Mouse (Mus musculus) retina, postnatal 1 day (tissue): ENCODE data around the gene Tmem150a.
A peak's percentile ranks its signal among the peaks of the same experiment; 100 is the strongest.

Source experiments
- DNase-seq: peaks from one replicate; pipeline ENCODE4 v3.0.0-alpha.2; 2012

The Tmem150a gene

GRCm38 (mm10) chr6:72374206-72374605 is 19.0 kb downstream of the Tmem150a start:
- DNase-seq: no peak

GRCm38 (mm10) chr6:72374820-72375563 is 19.7 kb downstream of the Tmem150a start:
- DNase-seq: no peak

GRCm38 (mm10) chr6:72378510-72379234 is 23.4 kb downstream of the Tmem150a start:
- DNase-seq: no peak

- no peak for DNase-seq
Observed at GRCm38 (mm10) chr6:72379377-72380130, 24.3 kb downstream of the Tmem150a start.

- peak; percentile 70 for DNase-seq
Observed at GRCm38 (mm10) chr6:72380131-72380770, 25.0 kb downstream of the Tmem150a start, which contains the start of gene Vamp5. Vamp5 (minus strand) TSS chr6:72380468.

- no peak for DNase-seq
Observed at GRCm38 (mm10) chr6:72382494-72382893, 27.2 kb downstream of the Tmem150a start.

- no peak for DNase-seq
Observed at GRCm38 (mm10) chr6:72383142-72383820, 28.0 kb downstream of the Tmem150a start.

- no peak for DNase-seq
Observed at GRCm38 (mm10) chr6:72383952-72384351, 28.7 kb downstream of the Tmem150a start.

GRCm38 (mm10) chr6:72385258-72385657 is 30.0 kb downstream of the Tmem150a start:
- no peak for DNase-seq

GRCm38 (mm10) chr6:72386561-72386960 is 31.3 kb downstream of the Tmem150a start:
- no peak for DNase-seq

- no peak for DNase-seq
Observed at GRCm38 (mm10) chr6:72387816-72388215, 32.6 kb downstream of the Tmem150a start.

- no peak for DNase-seq
Observed at GRCm38 (mm10) chr6:72388266-72388665, 33.0 kb downstream of the Tmem150a start.

GRCm38 (mm10) chr6:72388791-72389329 is 33.6 kb downstream of the Tmem150a start:
- DNase-seq: no peak

GRCm38 (mm10) chr6:72389471-72389940 is 34.3 kb downstream of the Tmem150a start:
- DNase-seq: no peak

- DNase-seq: peak; percentile 63
Observed at GRCm38 (mm10) chr6:72389941-72390771, 34.9 kb downstream of the Tmem150a start, which contains the start of gene Vamp8. Vamp8 (minus strand) TSS chr6:72390703.

- peak; percentile 20 for DNase-seq
Observed at GRCm38 (mm10) chr6:72390795-72391521, 35.7 kb downstream of the Tmem150a start.

GRCm38 (mm10) chr6:72392341-72392740 is 37.1 kb downstream of the Tmem150a start:
- no peak for DNase-seq

- no peak for DNase-seq
Observed at GRCm38 (mm10) chr6:72396837-72397251, 41.6 kb downstream of the Tmem150a start.

GRCm38 (mm10) chr6:72399967-72400366 is 44.7 kb downstream of the Tmem150a start:
- no peak for DNase-seq

- DNase-seq: peak; percentile 74
Observed at GRCm38 (mm10) chr6:72401875-72402274, 46.6 kb downstream of the Tmem150a start.
